Mouse (Mus musculus) ES-E14 (cell line): ENCODE data around the gene S100a16.

Experiments used
- CHD2 ChIP-seq: IDR thresholded peaks from 2 replicates; pipeline ENCODE4 v1.6.1; 2014; ENCODE audit warnings: mild to moderate bottlenecking, low read depth, low read length, inconsistent platforms
- HCFC1 ChIP-seq: IDR thresholded peaks from 2 replicates; pipeline ENCODE4 v1.6.1; 2012; ENCODE audit warnings: low read length, inconsistent platforms, borderline replicate concordance; ENCODE audit not compliant: insufficient read depth
- MAFK ChIP-seq: IDR thresholded peaks from 2 replicates; pipeline ENCODE4 v1.6.1; 2014; ENCODE audit warnings: mild to moderate bottlenecking, low read depth, low read length, inconsistent platforms; ENCODE audit not compliant: insufficient read depth
- ZC3H11A ChIP-seq: IDR thresholded peaks from 2 replicates; pipeline ENCODE4 v1.6.1; 2012; ENCODE audit warnings: low read depth, mild to moderate bottlenecking, inconsistent platforms, low read length, borderline replicate concordance
- ZNF384 ChIP-seq: IDR thresholded peaks from 2 replicates; pipeline ENCODE4 v1.6.1; 2012; ENCODE audit warnings: low read depth, low read length, inconsistent platforms

DNA sequence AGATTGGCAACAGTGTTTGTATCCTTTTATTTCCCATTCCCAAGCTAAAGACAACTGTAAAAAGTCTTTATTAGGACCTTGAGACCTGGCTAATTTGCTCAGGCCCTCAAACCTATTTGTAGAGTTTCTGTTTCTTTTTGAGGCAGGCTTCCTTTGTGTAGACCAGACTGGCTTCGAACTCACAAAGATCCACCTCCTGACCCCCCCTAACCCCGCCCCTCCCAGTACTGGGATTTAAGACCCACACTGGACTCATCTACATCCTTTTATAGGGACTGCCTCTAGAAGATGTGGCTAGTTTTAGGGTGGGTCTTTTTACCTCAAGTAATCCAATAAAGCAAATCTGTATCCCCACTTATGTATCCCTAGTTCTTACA lies 27.3 kb upstream of the S100a16 start:
- no peak for TF ChIP-seq ZNF384
- TF ChIP-seq HCFC1: no peak
- TF ChIP-seq CHD2: no peak
- no peak for TF ChIP-seq MAFK
- TF ChIP-seq ZC3H11A: no peak
